Mouse (Mus musculus) neural tube, embryonic 11.5 days (tissue): ENCODE results near the gene Pofut1. TPM values are rescaled to one million over a fixed set of nuclear protein-coding genes. Genes with fewer than 3 reads are reported as not detected.

ENCODE experiments used
- ATAC-seq: fragments of 200-750 bp; cut with Nextera tagmentation; 2 replicates; pipeline ENCODE4 v1.8.0; 2017; ENCODE audit warnings: moderate number of reproducible peaks, mild to moderate bottlenecking, moderate TSS enrichment, moderate library complexity; ENCODE audit not compliant: insufficient read depth, low FRiP score, low TSS enrichment
- DNase-seq: peaks from one replicate; pipeline ENCODE4 v3.0.0-alpha.2; 2015; ENCODE audit warnings: low spot score
- H3K27ac ChIP-seq: fragments of 300-500 bp; sonication (generic); 2 replicates; pipeline ENCODE4 v1.5.1; 2014; ENCODE audit warnings: low read depth, mild to moderate bottlenecking, low read length
- H3K27me3 ChIP-seq: fragments of 300-500 bp; sonication (generic); 2 replicates; pipeline ENCODE4 v1.6.1; 2014; ENCODE audit warnings: mild to moderate bottlenecking, low read length, mixed read lengths; ENCODE audit not compliant: control insufficient read depth, insufficient read depth
- H3K36me3 ChIP-seq: fragments of 300-500 bp; sonication (generic); 2 replicates; pipeline ENCODE4 v1.6.1; 2014; ENCODE audit warnings: mild to moderate bottlenecking, low read length, moderate library complexity, mixed read lengths; ENCODE audit not compliant: control insufficient read depth, insufficient read depth
- H3K4me1 ChIP-seq: fragments of 300-500 bp; sonication (generic); 2 replicates; pipeline ENCODE4 v1.6.1; 2014; ENCODE audit warnings: low read length, mixed read lengths; ENCODE audit not compliant: control insufficient read depth, insufficient read depth
- H3K4me2 ChIP-seq: fragments of 300-500 bp; sonication (generic); 2 replicates; pipeline ENCODE4 v1.6.1; 2014; ENCODE audit warnings: low read depth, mild to moderate bottlenecking, moderate library complexity
- H3K4me3 ChIP-seq: fragments of 300-500 bp; sonication (generic); 2 replicates; pipeline ENCODE4 v1.5.1; 2014; ENCODE audit warnings: low read depth, low read length
- H3K9ac ChIP-seq: fragments of 300-500 bp; sonication (generic); 2 replicates; pipeline ENCODE4 v1.6.1; 2014; ENCODE audit warnings: mild to moderate bottlenecking, low read length
- H3K9me3 ChIP-seq: fragments of 300-500 bp; sonication (generic); 2 replicates; pipeline ENCODE4 v1.6.1; 2016; ENCODE audit warnings: low read length; ENCODE audit not compliant: control insufficient read depth
- WGBS: fragments of 180-500 bp; shearing (Covaris S2); extraction: QIAGEN DNeasy Blood & Tissue Kit; methylation state at CpG from one replicate; pipeline ENCODE4 v1.1.7; 2014; 5-methylcytosine and 5-hydroxymethylcytosine counted together
- polyA plus RNA-seq: library from polyadenylated mRNA; unstranded; fragments of >200 nt; fragmentation: Nextera tagmentation; extraction: Ambion mirVana; gene quantifications from 2 replicates; pipeline ENCODE4 v1.2.1, GENCODE M21; 2014

The Pofut1 gene
- polyA plus RNA-seq, 1 experiment from 2014 or later = 5.4 TPM

- Histone ChIP-seq H3K4me2 (no peak overlapping the region), H3K27ac (no peak overlapping the region), H3K9ac (no peak overlapping the region), H3K4me3 (no peak overlapping the region), H3K36me3 (no peaks in the 10 kb centered on the region), H3K9me3 (no peaks in the 10 kb centered on the region), H3K27me3 (no peaks in the 10 kb centered on the region), H3K4me1 (no peaks in the 10 kb centered on the region)
- WGBS = 78% methylated on average over 7 of the region's 7 CpGs
- ATAC-seq (no peak), DNase-seq (no peak)
Observed at GRCm38 (mm10) chr2:153308586-153308985, 67.3 kb downstream of the Pofut1 start.

GRCm38 (mm10) chr2:153309106-153309505, 67.8 kb downstream of the Pofut1 start:
- Histone ChIP-seq H3K27me3 (no peaks in the 10 kb centered on the region), H3K27ac (no peak overlapping the region), H3K4me2 (no peak overlapping the region), H3K9me3 (no peaks in the 10 kb centered on the region), H3K36me3 (no peaks in the 10 kb centered on the region; the same call in 1 of the 2 replicates), H3K4me3 (no peak overlapping the region), H3K9ac (no peak overlapping the region), H3K4me1 (no peaks in the 10 kb centered on the region)
- ATAC-seq = no peak
- no peak for DNase-seq
- WGBS = 65% methylated on average over 8 of the region's 8 CpGs

- no peaks in the 10 kb centered on the region for H3K4me1 ChIP-seq
- WGBS = 89% methylated on average over 6 of the region's 6 CpGs
- no peak overlapping the region for H3K27ac ChIP-seq
- no peak overlapping the region for H3K4me2 ChIP-seq
- H3K36me3 ChIP-seq = no peaks in the 10 kb centered on the region; the same call in 1 of the 2 replicates
- no peaks in the 10 kb centered on the region for H3K9me3 ChIP-seq
- ATAC-seq (no peak), DNase-seq (no peak)
- H3K4me3 ChIP-seq = no peak overlapping the region
- no peak overlapping the region for H3K9ac ChIP-seq
- H3K27me3 ChIP-seq = no peaks in the 10 kb centered on the region
Observed at GRCm38 (mm10) chr2:153310228-153310627, 68.9 kb downstream of the Pofut1 start.

- H3K4me3 ChIP-seq = no peak overlapping the region
- H3K27me3 ChIP-seq = no peaks in the 10 kb centered on the region
- H3K9me3 ChIP-seq = no peaks in the 10 kb centered on the region
- no peak overlapping the region for H3K9ac ChIP-seq
- H3K36me3 ChIP-seq = peaks cover 3% of the 10 kb centered on the region
- no peaks in the 10 kb centered on the region for H3K4me1 ChIP-seq
- no peak overlapping the region for H3K4me2 ChIP-seq
- WGBS = 89% methylated on average over 9 of the region's 9 CpGs
- no peak overlapping the region for H3K27ac ChIP-seq
- DNase-seq = no peak
- no peak for ATAC-seq
Observed at GRCm38 (mm10) chr2:153312884-153313283, 71.6 kb downstream of the Pofut1 start.

- H3K4me1 ChIP-seq = no peaks in the 10 kb centered on the region
- H3K4me3 ChIP-seq = no peak overlapping the region
- DNase-seq = no peak
- H3K36me3 ChIP-seq = peaks cover 7% of the 10 kb centered on the region
- H3K9ac ChIP-seq = no peak overlapping the region
- WGBS = 98% methylated on average over 4 of the region's 4 CpGs
- H3K4me2 ChIP-seq = no peak overlapping the region
- ATAC-seq = no peak
- H3K27ac ChIP-seq = no peak overlapping the region
- H3K27me3 ChIP-seq = no peaks in the 10 kb centered on the region
- no peaks in the 10 kb centered on the region for H3K9me3 ChIP-seq
Observed at GRCm38 (mm10) chr2:153318408-153318807, 77.1 kb downstream of the Pofut1 start.

- Histone ChIP-seq H3K27me3 (no peaks in the 10 kb centered on the region), H3K9me3 (no peaks in the 10 kb centered on the region), H3K9ac (no peak overlapping the region), H3K27ac (no peak overlapping the region), H3K4me2 (no peak overlapping the region), H3K36me3 (peaks cover 7% of the 10 kb centered on the region), H3K4me3 (no peak overlapping the region), H3K4me1 (no peaks in the 10 kb centered on the region)
- ATAC-seq (no peak), DNase-seq (no peak)
- WGBS = 79% methylated on average over 8 of the region's 8 CpGs
Observed at GRCm38 (mm10) chr2:153319036-153319643, 77.8 kb downstream of the Pofut1 start.

Other genes starting within 250 kb of the Pofut1 start
- 84.9 and 102 TPM in 2 replicates for gene Pdrg1, start 226.1 kb upstream of the Pofut1 start, polyA plus RNA-seq
- 0.59 and 0.99 TPM in 2 replicates for gene Xkr7, start 209.7 kb upstream of the Pofut1 start, polyA plus RNA-seq
- 1.4 and 1.5 TPM in 2 replicates for gene Ccm2l, start 175.6 kb upstream of the Pofut1 start, polyA plus RNA-seq
- 1.8 and 2.0 TPM in 2 replicates for gene Hck, start 133.1 kb upstream of the Pofut1 start, polyA plus RNA-seq
- gene Tm9sf4, start 80.2 kb upstream of the Pofut1 start, polyA plus RNA-seq = 81.1 and 83.3 TPM in 2 replicates
- 6.0 and 7.6 TPM in 2 replicates for gene Tspyl3, start 16.1 kb upstream of the Pofut1 start, polyA plus RNA-seq
- 33.1 and 34.0 TPM in 2 replicates for gene Plagl2, start 107 bp upstream of the Pofut1 start, polyA plus RNA-seq
- gene Kif3b, start 49.9 kb downstream of the Pofut1 start, polyA plus RNA-seq = 7.7 and 8.6 TPM in 2 replicates
- gene Asxl1, start 104.3 kb downstream of the Pofut1 start, polyA plus RNA-seq = 20.7 and 24.6 TPM in 2 replicates